Mouse (Mus musculus): ENCODE data around the gene A630023A22Rik. TPM values are rescaled to one million over a fixed set of nuclear protein-coding genes. Genes with fewer than 3 reads are reported as not detected.

The A630023A22Rik gene
- polyA plus RNA-seq, 1 experiment from 2014 or later: not detected

Other genes starting within 250 kb of the A630023A22Rik start
- gene Gdf10, start 179.2 kb downstream of the A630023A22Rik start, polyA plus RNA-seq (2014; fragmentation: Nextera tagmentation; extraction: Ambion mirVana): 34.2 and 35.8 TPM in 2 replicates
- not detected in 2 replicates for gene Gdf2, start 161.7 kb downstream of the A630023A22Rik start, polyA plus RNA-seq (2014; fragmentation: Nextera tagmentation; extraction: Ambion mirVana)
- gene Rbp3, start 148.8 kb downstream of the A630023A22Rik start, polyA plus RNA-seq (2014; fragmentation: Nextera tagmentation; extraction: Ambion mirVana): not detected in 2 replicates
- gene Zfp488, start 124.0 kb downstream of the A630023A22Rik start, polyA plus RNA-seq (2014; fragmentation: Nextera tagmentation; extraction: Ambion mirVana): 0.13 and 0.14 TPM in 2 replicates
- not detected in 2 replicates for gene Gm30083, start 87.6 kb downstream of the A630023A22Rik start, polyA plus RNA-seq (2014; fragmentation: Nextera tagmentation; extraction: Ambion mirVana)
- gene Gm5460, start 86.0 kb downstream of the A630023A22Rik start, polyA plus RNA-seq (2014; fragmentation: Nextera tagmentation; extraction: Ambion mirVana): not detected in 2 replicates
- not detected in 2 replicates for gene Antxrl, start 50.0 kb downstream of the A630023A22Rik start, polyA plus RNA-seq (2014; fragmentation: Nextera tagmentation; extraction: Ambion mirVana)
- gene Anxa8, start 16.8 kb downstream of the A630023A22Rik start, polyA plus RNA-seq (2014; fragmentation: Nextera tagmentation; extraction: Ambion mirVana): 25.3 and 34.6 TPM in 2 replicates
- 0.26 TPM in 1 of 2 replicates, not detected in the other for gene Npy4r, start 49.7 kb upstream of the A630023A22Rik start, polyA plus RNA-seq (2014; fragmentation: Nextera tagmentation; extraction: Ambion mirVana)
- gene Gprin2, start 98.9 kb upstream of the A630023A22Rik start, polyA plus RNA-seq (2014; fragmentation: Nextera tagmentation; extraction: Ambion mirVana): 0.84 and 1.1 TPM in 2 replicates
- 0.25 and 0.60 TPM in 2 replicates for gene Syt15, start 116.8 kb upstream of the A630023A22Rik start, polyA plus RNA-seq (2014; fragmentation: Nextera tagmentation; extraction: Ambion mirVana)
- 9.8 and 13.5 TPM in 2 replicates for gene Shld2, start 207.7 kb upstream of the A630023A22Rik start, polyA plus RNA-seq (2014; fragmentation: Nextera tagmentation; extraction: Ambion mirVana)
- gene Glud1, start 208.0 kb upstream of the A630023A22Rik start, polyA plus RNA-seq (2014; fragmentation: Nextera tagmentation; extraction: Ambion mirVana): 72.7 and 78.6 TPM in 2 replicates